Mouse (Mus musculus) thymus, adult 18-20 months (tissue): ENCODE data around the gene Fnbp1l.

Source experiments
- DNase-seq, 2 experiments: peaks; one replicate each; pipeline ENCODE4 v3.0.0; 2022; ENCODE audit warnings: mixed read lengths in 2 of 2

The Fnbp1l gene

DNA sequence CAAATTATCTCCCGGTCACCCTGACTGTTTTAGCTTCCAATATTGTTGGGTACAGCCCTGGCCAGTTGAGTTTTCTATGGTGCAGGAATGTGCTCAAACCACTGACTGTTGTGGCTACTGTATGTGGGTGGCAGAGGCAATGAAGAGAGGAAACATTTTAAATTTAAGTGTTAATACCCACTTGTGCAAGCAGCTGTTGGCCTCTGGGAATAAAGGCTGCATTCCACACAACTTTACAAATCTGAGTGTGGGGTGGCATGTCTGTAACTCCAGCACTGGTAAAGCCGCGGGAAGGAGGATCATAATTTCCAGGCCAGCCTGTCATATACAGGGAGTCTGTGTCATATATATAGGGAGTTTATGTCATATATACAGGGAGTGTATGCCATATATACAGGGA is 99.2 kb downstream of the Fnbp1l start:
- no peak for DNase-seq

DNA sequence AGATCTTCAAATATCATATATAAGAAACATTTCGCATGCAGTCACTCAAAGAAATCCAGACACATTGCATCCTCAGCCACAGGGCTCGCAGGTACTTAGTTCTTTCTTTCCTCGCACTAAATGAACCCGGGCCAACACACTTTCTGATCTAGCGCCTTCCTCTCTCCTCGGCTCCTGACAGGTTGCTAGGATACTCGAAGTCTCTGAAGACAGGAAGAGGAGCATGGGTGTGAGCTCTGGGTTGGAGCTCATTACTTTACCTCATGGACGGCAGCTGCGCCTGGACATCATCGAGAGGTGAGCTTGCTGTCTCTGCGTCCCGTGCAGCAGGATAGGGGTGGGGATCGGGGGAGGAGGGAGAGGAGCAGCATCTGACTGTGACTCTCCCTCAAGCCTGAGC is 100.4 kb downstream of the Fnbp1l start:
- DNase-seq, result no peak

DNA sequence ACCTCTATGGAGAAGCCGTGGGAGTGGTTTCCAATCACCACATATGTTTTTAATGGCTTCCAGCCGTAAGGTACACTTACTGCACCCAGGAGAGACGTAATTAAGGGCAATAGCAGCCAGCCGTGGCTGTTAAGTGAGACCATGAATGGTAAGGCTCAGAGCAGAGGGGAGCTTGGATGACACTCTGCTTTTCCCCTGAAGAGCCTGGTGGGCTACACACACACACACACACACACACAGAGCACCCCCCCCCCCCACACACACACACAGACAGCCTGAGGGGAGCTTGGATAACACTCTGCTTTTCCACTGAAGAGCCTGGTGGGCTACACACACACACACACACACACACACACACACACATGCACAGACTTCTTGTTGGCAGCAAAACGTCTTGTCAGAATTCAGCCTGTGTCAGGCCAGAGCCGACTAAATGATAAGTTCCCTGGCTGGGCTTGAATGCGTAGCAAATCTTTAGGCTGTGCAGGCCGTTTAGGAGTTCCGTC is 101.2 kb downstream of the Fnbp1l start:
- no peak for DNase-seq

DNA sequence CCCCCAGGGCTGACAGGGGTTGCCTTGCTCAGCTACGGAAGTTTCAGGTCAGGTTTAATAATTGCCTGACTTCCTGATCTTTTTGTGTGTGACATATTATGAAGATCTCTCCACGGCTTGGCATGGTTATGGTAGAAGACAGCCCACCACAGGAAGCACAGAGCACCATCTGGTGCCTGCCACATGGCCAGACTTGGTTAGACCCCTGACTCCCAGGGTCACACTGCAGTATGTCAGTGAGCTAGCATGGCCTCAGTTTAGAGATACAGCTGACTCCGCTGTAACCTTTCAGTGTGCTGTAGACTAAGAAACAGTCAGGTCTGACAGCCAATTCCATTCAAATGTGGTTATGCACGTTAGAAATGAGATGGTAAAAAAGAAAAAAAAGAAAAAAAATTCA is 101.8 kb downstream of the Fnbp1l start:
- DNase-seq, result no peak

DNA sequence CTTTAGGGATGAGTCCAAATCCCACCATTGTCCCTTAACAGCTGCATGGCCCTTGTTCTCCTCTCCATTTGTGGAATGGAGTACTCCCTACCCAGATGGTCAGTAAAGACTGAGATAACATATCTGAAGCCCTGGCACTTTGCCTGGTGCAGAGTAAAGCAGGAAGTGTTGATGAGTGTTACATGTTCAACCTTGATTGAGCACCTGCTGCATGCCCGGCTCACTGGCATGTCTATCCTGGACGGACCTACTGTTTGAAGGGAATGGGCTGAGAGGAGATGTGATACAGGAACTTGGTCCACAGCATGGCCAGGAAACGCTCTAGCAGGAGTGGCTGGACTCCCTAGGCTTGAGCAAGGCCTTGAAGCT is 103.2 kb downstream of the Fnbp1l start:
- no peak for DNase-seq

DNA sequence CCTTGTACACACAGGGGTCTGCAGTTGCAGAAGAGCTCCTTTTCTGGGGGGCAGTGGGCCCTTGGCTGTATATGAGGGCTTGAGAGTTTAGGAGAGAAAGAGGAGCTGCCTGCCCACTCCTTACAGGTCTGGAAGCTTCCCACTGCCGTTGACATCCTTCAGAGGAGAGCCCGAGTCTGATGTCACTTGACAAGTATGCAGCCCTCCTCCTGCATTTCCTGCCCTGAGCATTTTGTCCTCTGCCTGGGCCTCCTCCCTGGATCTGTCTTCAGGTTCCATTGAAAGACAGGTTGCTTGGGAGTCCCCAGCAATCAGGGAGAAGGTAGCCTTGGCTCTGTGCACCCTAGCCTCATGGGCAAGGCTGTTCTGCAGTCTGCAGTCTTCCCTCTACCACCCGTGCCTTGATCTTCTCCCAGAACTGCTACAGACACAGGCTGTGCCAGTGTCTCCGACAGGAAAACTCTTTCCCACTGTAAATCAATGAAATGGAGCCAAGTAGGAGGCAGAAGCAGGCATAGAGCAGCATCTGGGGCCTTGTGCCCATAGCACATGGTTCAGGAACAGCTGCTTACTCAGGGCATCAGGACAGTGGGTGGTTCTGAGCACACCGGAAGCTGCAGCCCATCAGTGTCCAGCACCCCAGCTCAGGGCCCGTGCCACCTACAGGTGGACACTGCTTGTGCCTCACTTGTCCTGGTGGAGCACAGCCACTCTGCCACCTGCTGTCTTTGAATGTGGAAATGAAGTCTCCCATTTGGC is 103.8 kb downstream of the Fnbp1l start:
- DNase-seq, result no peak

DNA sequence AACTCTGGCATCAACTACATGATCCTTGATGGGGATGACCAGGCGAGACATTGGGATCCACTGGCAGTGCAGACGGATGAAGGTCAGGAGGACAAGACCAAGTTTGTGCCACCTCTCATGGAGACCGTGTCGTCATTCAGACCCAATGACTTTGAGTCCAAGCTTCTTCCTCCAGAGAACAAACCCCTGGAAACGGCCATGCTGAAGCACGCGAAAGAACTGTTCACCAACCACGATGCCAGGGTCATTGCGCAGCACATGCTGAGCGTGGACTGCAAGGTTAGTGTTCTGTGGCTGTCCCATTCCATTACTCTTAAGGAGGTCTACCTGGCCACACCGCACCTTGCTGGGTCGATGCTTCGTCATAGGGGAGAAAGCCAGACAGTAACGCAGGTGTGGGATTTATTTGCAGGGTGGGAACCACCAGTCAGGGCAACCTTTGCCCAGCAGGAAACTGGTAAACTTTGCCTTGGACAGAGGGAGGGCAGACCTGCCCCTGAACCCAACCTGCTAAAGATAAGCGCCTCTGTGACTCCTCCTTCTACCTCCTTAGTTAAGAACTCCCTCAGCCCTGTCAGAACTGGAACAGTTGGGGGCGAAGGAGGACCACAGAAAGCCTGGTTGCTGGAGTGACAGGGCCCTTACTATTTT is 106.7 kb downstream of the Fnbp1l start:
- DNase-seq, result no peak

DNA sequence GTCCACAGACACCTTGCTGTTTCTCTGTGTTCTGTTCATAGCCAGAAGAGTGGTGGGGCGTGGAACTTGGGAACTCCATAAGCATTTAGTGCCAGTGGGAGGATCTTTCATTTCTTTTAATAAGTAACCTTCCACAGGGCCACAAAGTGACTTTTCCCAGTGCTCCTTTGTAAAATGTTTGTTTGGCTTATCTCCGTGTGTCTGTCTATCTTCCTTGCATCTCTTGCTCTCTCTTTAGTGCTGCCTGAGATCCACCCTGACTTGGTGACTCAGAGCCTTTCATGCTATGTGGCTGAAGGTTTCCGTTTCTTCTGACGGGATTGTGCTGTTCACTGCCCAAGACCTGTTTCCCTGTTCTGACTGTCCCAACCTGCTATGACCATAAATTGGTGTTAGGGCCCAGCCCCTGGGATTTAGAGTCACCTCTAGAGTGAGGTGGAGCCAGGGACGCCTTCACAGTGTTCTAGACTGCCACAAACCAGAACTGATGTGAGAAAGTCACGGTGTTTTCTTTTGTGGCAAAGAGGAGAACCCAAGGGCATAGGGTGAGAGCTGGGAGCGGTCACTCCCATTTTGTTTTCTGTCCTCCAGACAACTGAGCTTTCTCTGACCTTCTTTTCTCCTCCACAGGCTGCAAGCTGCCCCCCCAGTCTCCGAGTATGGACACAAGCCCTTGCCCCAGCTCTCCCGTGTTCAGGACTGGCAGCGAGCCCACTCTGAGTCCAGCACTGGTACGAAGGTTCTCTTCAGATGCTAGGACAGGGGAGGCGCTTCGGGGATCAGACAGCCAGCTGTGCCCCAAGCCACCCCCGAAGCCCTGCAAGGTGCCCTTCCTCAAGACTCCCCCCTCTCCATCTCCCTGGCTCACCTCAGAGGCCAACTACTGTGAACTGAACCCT is 107.5 kb downstream of the Fnbp1l start:
- no peak for DNase-seq

DNA sequence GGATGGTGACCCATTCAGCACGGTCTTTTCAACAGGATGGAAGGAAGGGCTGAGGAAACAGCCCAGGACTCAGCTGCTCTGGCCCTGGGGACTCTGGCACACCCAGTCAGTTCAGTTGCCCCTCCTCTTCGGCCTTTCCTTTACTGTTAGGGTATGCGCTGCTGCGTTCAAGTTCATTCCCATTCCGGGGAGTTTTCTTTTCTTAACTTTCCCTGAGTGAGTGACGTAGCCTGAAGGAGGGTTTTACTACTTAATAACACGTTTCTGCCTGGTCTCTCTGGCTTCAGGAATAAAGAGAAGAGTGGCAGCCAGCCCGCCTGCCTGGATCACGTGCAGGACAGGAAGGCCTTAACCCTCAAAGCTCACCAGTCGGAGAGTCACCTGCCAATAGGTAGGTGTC is 108.6 kb downstream of the Fnbp1l start:
- no peak for DNase-seq

DNA sequence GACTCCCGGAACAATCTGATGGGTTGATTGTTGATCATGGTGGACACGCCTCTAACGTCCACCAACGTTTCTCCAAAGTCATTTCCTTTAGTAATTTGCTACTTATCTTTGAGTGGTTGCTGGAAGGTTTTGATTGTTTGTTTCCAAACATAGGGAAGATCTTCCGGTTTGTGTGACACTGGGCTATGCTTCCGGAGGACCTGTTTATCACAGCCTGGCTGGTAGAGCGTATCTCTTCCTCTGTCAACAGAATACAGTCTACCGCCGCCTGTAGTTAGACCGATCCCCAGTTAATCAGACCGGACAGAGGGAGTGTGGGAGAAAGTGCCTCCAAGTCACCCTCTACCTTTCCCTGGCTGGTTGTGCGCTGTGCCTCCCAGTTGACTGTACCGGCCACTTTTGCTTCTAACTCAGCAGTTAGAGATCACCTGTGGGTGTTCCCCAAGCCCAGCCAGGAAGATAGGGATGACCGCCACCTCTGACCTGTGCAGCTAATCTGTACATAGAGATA is 109.2 kb downstream of the Fnbp1l start:
- no peak for DNase-seq

DNA sequence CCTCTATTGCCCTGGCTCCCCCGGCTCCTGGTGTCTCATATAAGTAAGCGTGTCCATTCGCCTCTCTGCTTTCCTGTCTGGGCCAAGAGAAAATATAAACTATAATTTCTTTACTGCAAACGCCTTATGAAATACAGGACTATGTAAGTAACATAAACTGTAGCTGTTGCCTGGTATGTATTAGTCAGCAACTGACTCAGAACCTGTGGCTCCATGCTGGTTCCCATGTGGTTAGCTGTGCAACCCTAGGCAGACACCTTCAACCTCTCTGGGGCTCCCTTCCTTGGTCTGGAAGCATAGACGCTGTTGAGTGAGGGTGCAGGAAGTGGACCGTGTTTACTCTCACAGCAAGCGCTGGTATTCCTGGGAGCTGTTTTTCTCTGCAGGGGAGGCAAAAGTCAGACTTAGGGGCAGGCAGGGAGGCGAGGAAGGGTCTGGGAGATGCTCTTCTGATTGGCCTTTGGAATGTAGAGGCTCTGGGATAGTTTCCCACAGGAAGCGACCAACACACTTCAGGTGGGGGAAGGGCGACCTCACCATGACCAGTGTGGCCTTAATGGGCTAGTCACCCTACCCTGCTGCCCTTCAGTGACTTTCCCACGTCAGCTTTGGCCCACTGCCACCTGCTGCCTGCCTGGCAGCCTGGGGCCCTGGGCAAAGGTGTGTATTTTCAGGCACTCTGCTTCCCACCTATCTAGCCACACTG is 109.8 kb downstream of the Fnbp1l start:
- no peak for DNase-seq

DNA sequence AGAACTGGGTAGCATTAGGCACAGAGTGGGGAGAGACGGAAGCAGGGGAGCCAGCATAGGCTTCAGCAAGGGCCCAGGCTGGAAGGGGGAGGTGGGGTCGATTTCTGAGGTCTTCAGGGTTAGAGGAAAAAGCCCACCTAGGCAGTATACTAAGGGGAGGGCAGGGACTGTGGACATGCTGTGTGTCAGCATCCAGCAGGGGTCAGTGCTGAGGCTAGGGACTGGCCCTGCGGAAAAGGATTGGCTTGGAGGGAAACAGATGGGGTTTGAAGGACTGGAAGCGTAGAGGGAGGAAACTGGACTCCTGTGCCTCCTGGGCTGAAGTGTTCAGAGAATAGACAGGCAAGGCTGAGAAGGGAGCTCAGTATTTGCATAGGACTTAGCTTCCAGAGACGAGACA is 110.4 kb downstream of the Fnbp1l start:
- peak in 1 of 2 experiments; percentile 9 for DNase-seq

DNA sequence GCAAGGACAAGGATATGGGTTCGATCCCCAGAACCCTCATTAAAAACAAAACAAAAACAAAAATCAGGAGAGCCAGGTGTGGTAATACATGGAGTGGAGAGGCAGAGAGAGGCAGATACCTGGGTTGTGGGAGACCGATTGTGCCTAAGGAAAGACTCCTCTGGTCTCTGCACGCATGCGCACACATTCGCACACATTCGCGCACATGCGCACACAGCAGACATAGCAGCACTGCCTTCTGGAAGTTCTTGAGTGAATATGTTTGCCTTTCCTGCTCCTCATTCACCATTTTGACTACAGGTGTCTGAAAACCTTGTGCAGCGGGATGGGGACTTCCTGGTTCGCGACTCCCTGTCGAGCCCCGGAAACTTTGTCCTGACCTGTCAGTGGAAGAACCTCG is 111.7 kb downstream of the Fnbp1l start:
- DNase-seq, result no peak

DNA sequence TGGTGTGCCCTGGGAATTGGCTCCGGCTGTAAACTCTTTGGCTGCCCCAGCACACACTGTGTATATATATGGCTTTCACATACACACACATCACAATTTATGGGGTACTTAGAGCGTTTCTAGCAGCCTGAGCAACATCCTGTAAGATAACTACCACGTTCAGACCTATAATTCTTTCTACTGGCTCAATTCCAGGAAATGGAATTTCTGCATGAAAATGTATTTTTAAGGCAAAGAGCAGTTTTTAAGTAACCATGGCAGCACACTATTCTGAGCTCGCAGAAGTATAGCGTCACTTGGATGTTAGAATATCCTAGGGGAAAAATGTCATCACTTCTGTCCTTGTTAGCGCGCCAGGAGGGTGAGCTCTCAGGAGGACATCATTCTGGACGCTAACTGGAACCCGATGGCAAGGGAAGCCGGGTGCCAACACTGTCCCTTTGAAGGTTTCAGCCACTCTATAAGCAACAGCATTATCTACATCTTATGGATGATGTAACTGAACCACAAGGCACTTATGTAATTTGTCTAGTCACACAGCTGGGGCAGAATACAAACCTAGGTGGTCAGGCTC is 113.1 kb downstream of the Fnbp1l start:
- DNase-seq, result no peak

DNA sequence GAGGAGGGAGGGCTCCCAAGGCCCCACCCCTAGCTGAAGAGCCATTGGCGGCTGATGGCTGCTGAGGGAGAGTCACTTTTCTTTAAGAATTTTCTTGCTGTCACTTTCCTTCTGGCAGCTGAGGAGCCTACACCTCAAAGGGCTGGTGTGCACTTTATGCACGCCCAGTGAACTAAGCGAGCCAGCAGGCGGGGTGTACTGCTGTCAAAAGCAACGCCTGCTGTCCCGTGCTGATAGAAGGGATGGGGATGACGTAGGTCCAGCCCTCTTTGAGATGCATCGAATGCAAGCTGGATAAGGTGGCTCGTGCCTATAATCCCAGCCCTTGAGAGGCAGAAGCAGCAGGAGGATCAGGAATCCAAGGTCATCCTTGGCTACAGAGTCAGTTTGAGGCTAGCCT is 118.6 kb downstream of the Fnbp1l start:
- no peak for DNase-seq

DNA sequence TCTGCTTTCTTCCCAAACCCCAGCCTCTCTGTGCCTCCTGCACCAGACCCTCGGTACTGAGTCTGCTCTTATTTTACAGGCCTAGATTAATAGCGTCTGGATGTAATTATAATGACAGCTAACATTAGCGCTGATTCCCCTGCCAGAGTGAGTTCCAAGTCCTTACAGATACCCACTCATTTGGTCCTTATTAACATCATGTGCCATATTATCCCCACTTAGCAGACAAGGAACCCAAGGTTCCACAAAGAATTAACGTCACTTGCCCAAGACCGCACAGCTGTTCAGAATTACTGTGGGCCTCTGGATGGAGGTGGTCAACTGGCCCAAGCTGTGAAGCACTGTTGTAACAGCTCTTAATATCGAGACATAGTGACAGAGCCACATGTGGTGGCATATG is 119.9 kb downstream of the Fnbp1l start:
- DNase-seq, result no peak

DNA sequence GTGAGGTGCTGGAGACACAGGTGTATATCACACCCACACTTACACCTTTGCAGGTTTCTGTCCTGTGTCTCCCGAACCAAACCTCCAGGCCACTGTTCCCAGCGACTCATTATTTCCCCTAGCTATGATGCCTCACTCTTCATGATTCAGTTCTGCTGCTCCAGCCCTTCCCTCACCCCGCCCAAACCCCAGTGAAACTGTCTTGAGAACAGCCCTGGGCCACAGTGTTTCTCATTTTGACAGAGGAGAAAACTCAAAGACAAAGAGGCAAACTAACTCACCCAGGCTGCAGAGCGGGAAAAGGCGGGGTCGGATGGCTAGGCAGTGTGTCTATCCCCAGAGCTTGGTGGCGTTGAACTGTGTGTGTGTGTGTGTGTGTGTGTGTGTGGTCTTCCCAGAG is 121.0 kb downstream of the Fnbp1l start:
- DNase-seq, result no peak

DNA sequence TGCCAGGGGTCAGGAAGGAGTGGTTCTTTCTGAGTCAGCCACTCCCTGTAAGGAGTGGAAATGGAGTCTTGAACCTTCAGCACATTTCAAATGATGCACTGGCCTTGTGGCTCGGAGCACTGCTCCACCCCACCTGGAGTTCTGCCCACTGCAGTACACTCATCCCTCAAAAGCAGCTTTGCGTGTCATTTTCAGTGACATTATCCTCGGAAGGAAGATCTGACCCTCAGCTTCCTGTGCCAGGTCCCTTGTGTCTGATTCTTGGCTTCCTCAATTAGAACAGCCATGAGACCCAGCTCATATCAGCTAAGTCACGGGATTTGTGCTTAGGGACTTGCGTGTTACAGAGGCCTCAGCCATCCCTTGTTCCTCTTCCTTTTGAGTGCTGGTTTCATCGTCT is 121.6 kb downstream of the Fnbp1l start:
- no peak for DNase-seq

DNA sequence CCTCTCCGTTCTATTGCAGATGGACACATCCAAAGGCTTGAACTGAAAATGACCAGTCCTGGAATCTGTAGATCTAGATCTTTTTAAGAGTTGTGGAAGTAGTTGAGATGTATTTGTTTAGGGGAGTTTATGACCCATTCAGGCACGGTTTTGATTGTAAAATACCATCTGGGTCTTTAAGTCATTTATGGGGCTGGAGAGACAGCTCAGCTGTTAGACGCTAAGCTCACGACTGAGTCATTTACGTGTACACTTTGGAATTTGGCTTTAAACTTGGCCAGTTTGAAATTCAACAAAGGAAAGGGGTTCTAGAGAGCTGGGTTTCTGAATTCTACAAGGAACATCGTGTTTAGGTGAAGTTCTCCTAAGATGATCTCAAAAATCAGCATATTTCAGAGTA is 124.8 kb downstream of the Fnbp1l start:
- DNase-seq, result no peak

DNA sequence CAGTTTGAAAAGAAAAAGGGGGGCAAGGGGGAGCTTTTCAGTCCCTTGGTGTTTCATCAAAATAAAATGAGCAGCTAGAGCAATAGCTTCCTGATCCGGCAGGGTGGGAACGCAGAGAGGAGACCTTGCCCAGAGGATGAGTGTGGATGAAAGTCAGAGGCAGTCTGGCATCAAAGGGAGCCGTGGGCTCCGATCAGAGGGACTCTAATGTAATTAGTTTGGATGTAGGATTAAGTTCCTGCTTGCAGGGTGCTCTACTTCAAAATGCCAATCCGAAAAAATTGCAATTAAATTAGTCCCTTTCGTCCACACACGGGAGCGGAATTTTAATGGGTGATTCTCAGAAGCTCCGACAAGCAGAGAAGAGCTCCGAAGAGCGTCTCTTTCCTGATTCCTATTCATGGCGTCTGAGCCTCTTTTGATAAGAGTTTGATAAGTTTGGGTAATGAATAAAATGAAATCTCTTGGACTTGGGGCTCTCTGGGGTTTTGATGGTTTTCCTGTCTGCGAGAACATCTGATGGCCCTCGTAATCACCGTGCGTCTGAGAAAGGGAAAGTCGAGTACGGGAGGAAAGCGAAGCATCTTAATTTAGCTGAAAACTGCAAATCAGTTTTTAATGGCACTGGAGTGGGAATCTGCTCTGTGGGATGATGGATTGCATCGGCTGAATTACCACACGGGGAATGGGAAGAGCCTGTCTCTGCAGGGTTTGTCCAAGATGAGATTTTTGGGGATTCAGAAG is 126.5 kb downstream of the Fnbp1l start:
- no peak for DNase-seq

DNA sequence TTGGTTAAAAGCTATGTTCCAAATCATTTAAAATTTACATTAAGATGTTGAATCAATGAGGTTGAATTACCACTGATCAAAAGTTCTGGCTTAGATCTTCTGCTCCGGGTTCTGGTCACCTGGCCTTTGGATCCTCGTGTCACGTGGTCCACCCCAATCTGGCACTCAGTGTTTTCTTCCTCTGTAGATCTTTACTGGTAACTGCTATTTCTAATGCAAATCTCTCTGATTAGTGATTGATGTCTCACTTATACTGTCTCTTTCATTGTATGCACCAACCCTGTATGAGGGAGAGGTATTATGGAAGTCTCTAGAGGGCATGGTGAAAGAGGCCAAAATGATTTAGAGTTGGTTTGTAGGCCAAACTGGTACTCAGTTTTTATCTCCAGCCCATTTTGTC is 127.5 kb downstream of the Fnbp1l start:
- no peak for DNase-seq

DNA sequence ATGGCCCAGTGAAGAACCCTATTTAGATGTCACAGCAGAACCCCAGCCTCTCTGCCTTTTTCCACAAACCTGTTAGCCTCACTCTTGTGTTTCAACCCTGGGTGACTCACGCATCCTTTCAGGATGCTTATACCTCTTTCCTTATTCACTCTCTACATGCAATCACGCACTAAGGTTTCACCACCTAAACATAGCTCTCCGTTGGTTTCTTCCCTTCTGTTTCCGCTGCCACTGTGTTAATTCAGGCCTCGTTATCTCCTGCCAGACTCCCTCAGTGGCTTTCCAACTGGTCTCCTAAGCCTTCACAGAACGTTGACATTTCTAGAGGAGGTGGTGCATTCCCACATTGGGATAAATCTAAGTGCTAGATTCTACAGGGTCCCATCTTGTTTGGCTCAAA is 128.9 kb downstream of the Fnbp1l start:
- DNase-seq, result no peak
